Mouse (Mus musculus) brown adipose tissue, adult 24 weeks (tissue): Measurements from ENCODE around the gene Art1. TPM values are rescaled to one million over a fixed set of nuclear protein-coding genes. Genes with fewer than 3 reads are reported as not detected.

ENCODE experiments used
- H3K27ac ChIP-seq: fragments of 200-500 bp; replicated peaks from 2 replicates; pipeline ENCODE4 v1.5.1; 2012; ENCODE audit warnings: low read depth, mild to moderate bottlenecking, low read length
- H3K4me1 ChIP-seq: fragments of 200-500 bp; 2 replicates; pipeline ENCODE4 v1.6.1; 2012; ENCODE audit warnings: low read length, mixed read lengths; ENCODE audit not compliant: control insufficient read depth, insufficient read depth, insufficient read length
- H3K4me3 ChIP-seq: fragments of 200-500 bp; 2 replicates; pipeline ENCODE4 v1.5.1; 2012; ENCODE audit warnings: low read depth, mild to moderate bottlenecking, low read length, moderate library complexity; ENCODE audit not compliant: insufficient read depth
- polyA plus RNA-seq: library from polyadenylated mRNA; stranded (reverse); fragments of >200 nt; gene quantifications from 2 replicates; pipeline ENCODE4 v1.2.4, GENCODE M21; 2012; ENCODE audit not compliant: missing spikeins, insufficient read depth, insufficient read length

The Art1 gene
- polyA plus RNA-seq, 1 experiment, result 4.8 TPM

GRCm38 (mm10) chr7:102137464-102137863 is 35.9 kb downstream of the Art1 start:
- Histone ChIP-seq H3K4me3 (no peak overlapping the region), H3K27ac (no peak overlapping the region), H3K4me1 (no peaks in the 10 kb centered on the region; the same call in 1 of the 2 replicates)

- no peak overlapping the region for H3K4me3 ChIP-seq
- H3K27ac ChIP-seq, result no peak overlapping the region
- no peaks in the 10 kb centered on the region for H3K4me1 ChIP-seq
These were observed 36.4 kb downstream of the Art1 start for GRCm38 (mm10) chr7:102137898-102138297.

- Histone ChIP-seq H3K27ac (no peak overlapping the region), H3K4me1 (no peaks in the 10 kb centered on the region), H3K4me3 (no peak overlapping the region)
These were observed 52.1 kb downstream of the Art1 start for GRCm38 (mm10) chr7:102153691-102154090.

Other genes with a start within 250 kb of the Art1 start
- 16.1 and 22.7 TPM in 2 replicates for gene Folr2, start 244.5 kb upstream of the Art1 start, polyA plus RNA-seq
- gene Anapc15, start 238.0 kb upstream of the Art1 start, polyA plus RNA-seq, result 36.9 and 39.2 TPM in 2 replicates
- gene Folr1, start 231.0 kb upstream of the Art1 start, polyA plus RNA-seq, result not detected in 2 replicates
- 169 and 170 TPM in 2 replicates for gene Lamtor1, start 195.8 kb upstream of the Art1 start, polyA plus RNA-seq
- gene Tomt, start 195.4 kb upstream of the Art1 start, polyA plus RNA-seq, result not detected in 2 replicates
- gene Lrrc51, start 167.8 kb upstream of the Art1 start, polyA plus RNA-seq, result 9.6 and 25.0 TPM in 2 replicates
- 55.8 and 74.0 TPM in 2 replicates for gene Numa1, start 167.6 kb upstream of the Art1 start, polyA plus RNA-seq
- gene Il18bp, start 83.1 kb upstream of the Art1 start, polyA plus RNA-seq, result 9.8 and 12.0 TPM in 2 replicates
- 14.8 and 17.2 TPM in 2 replicates for gene Rnf121, start 36.3 kb upstream of the Art1 start, polyA plus RNA-seq
- 7.8 and 10.0 TPM in 2 replicates for gene Xndc1, start 36.2 kb upstream of the Art1 start, polyA plus RNA-seq
- gene Xntrpc, start 36.0 kb upstream of the Art1 start, polyA plus RNA-seq, result 0.32 TPM in 1 of 2 replicates, not detected in the other
- gene Trpc2, start 18.6 kb upstream of the Art1 start, polyA plus RNA-seq, result 0.54 TPM in 1 of 2 replicates, not detected in the other
- not detected in 2 replicates for gene Art5, start 7.7 kb downstream of the Art1 start, polyA plus RNA-seq
- not detected in 2 replicates for gene Chrna10, start 15.1 kb downstream of the Art1 start, polyA plus RNA-seq
- 10.3 and 12.3 TPM in 2 replicates for gene Nup98, start 108.4 kb downstream of the Art1 start, polyA plus RNA-seq
- 39.2 and 54.0 TPM in 2 replicates for gene Pgap2, start 108.5 kb downstream of the Art1 start, polyA plus RNA-seq
- gene Rhog, start 154.3 kb downstream of the Art1 start, polyA plus RNA-seq, result 25.4 and 29.6 TPM in 2 replicates
- 46.5 and 52.6 TPM in 2 replicates for gene Stim1, start 166.1 kb downstream of the Art1 start, polyA plus RNA-seq